Mouse (Mus musculus) frontal cortex, postnatal 14 days (tissue): ENCODE results near the gene Jag1.

ENCODE experiments used
- DNase-seq, 2 experiments: peaks; one replicate each; pipeline ENCODE4 v3.0.0; 2022; ENCODE audit warnings: low spot score in 2 of 2

Jag1 gene

GRCm38 (mm10) chr2:137064513-137064912 lies 51.9 kb downstream of the Jag1 start:
- DNase-seq, result no peak

DNA sequence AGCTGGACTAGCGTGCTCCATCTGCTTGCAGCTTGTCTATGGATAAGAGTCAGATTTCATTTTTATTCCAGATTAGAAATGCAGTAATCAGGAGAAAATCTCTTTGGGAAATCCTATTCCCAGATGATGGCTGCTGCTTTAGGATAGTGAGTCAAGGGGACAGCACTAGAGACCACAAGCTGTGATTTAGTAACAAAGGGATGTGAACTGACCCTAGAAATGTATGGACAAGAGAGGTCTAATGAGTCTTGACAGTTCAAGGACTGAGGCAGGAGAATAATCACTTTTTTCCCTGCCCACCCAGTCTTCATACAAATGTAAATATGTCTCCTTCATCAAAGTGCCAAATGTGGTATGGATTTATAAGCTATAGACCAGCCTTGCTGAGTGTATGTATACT lies 52.6 kb downstream of the Jag1 start:
- DNase-seq, result no peak

- no peak for DNase-seq
Measured at GRCm38 (mm10) chr2:137049906-137050305, 66.5 kb downstream of the Jag1 start.

DNA sequence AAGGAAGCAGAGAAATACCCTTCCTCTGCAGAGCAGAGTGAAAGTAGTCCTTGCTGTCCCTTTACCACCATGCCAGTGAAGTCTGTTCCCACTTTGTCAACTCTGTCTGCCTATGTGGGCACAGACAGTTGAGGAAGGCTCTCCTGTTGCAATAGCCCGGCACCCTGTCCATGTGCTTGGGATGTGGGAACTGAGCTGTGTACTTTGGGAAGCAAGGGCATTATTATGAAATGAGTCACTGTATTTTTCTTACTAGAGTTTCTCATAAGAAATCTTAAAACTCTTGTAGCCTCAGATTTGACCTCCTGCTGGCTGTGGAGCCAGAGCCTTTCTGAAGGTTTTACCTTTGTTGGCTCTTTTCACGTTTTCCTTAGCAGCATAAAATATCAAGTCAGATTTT lies 67.1 kb downstream of the Jag1 start:
- DNase-seq, result no peak

DNA sequence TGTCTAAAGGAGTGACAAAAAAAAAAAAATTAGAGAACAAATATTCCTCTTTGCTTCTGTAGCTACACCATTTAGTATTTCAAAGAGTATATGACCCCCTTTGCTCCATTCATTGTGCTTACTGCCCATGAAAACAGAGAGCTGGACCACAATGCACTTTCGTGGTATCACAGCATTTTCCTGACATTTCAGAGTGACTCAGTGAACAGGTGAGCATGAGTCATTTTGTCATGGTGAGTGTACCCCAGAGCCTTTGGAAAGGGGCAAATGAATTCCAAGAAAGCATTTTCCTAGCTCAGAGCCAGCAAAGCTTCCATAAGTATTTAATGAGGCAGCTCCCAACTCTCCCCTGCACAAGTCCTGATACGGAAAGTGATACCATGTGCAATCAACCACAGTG lies 72.3 kb downstream of the Jag1 start:
- DNase-seq, result no peak
